Mouse (Mus musculus) c-Kit-positive CD71-negative TER-119-negative erythroid progenitor cells, embryonic 14.5 days (primary cell): ENCODE data around the gene Il2ra.

Experiments
- DNase-seq: peaks from one replicate; pipeline ENCODE4 v3.0.0-alpha.2; 2013; ENCODE audit warnings: low read depth

Gene Il2ra

GRCm38 (mm10) chr2:11653330-11653729 lies 10.7 kb downstream of the Il2ra start:
- DNase-seq: no peak

- no peak for DNase-seq
Observed at GRCm38 (mm10) chr2:11653780-11654179, 11.2 kb downstream of the Il2ra start.

GRCm38 (mm10) chr2:11654990-11655931 lies 12.7 kb downstream of the Il2ra start:
- no peak for DNase-seq

- no peak for DNase-seq
Observed at GRCm38 (mm10) chr2:11657581-11657980, 15.0 kb downstream of the Il2ra start.

DNA sequence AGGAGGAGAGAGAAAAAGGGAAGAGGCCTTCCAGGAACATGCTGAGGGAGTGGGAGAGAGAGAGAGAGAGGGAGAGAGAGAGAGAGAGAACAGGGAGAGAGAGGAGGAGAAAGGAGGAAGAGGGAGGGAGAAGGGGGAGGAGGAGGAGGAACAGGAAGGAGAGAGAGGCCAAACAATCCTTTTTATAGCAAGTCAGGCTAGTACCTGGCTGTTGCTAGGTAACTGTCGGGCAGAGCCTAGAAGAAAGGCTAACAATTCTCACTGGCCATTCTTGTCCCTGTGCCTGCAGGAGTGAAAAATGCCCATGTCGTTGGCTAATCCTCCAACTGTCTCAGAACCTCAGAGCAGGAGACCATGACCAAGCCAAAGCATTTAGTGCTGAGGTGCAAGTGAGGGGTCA lies 16.7 kb downstream of the Il2ra start:
- no peak for DNase-seq

DNA sequence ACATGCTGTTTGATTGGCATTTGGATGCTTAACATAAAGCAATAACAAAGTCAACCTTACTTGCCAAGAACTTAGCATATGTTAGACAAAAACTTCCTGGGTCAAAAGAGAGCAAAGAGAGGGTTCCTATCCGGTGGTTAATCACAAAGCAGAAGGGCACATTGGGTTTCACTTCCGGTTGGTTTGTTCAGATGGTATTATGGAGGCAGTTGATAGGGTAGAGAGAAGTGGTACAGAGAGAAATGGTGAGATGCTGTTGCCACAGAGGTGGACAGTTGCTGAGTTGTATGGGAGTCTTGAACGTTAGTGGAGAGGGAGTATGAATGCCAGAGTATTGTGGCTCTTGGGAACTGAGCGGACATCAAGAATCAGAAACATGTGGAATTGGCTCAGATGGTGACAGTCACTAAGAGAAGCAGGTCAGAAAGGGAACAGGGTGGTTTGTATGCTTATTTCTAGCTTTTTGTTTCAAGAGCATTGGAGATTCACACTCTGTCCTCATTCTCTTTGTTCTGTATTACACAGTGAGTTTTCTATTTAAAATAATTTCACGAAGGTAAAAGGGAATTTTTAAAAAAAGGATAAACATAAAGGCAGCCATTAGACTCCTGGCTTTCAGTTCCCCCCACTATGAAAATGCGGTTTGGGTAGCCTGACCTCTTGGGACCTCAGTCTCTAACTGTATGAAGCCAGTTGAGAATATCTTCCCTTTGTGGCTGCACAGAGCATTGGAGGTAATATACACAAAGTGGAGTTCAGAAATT lies 19.7 kb downstream of the Il2ra start:
- DNase-seq: no peak

GRCm38 (mm10) chr2:11662907-11663230 lies 20.3 kb downstream of the Il2ra start:
- DNase-seq: no peak

DNA sequence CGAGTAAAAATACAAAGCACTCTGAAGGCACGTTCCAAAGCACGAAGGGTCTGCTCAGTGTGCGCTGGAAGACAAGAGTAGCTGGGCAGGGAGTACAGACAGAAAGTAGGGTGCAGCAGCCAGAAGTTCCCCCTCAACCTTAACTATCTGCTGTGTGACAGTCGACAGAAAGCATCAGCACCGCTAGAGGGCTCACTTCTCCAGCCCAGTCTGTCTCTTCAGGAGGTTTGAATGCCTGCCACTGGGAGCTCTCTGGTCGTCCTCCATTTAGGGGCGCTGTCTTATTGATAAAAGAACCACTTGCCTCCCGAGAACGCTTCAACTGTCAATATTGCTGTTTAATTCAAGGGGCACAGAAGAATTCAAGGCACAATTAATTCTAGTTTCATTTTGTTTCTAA lies 21.4 kb downstream of the Il2ra start:
- DNase-seq: peak; percentile 80

DNA sequence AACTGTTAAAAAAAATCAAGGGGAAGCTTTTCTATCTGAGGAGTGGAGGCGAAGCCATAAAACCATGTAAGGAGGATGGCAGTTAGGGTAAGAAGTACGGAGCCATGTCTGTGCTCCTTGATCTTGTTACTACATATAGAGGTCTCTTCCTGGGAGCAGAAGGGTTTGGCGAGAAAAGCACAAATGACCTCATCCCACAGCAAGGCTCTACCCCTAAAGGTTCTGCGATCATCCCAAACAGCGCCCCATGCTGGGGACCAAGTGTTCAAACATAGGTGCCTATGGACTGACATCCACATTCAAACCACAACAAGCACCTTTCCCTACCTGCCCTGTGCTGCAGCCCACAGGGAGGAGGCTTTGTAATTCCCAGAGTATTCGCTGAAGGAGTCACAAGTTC lies 21.8 kb downstream of the Il2ra start:
- no peak for DNase-seq

DNA sequence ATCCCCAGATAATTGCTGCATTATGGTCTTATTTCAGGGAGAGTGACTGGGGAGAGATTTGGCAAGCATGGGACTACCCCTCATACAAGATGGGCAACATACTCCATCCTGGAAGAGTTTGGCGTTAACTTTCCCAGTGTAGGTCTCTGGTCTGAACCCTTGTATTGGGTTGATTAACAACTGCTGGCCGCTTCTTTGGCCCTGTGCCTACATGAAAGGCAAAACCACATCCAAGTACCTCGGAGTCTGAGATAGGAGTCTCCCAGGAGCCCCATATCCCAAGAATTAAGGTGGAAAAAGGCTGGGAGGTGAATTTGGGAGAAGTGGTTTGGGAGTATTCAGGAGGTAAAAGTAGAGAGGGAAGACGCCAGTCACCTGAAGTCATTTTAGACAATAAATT lies 22.2 kb downstream of the Il2ra start:
- no peak for DNase-seq

- no peak for DNase-seq
Observed at GRCm38 (mm10) chr2:11665326-11665725, 22.7 kb downstream of the Il2ra start.

DNA sequence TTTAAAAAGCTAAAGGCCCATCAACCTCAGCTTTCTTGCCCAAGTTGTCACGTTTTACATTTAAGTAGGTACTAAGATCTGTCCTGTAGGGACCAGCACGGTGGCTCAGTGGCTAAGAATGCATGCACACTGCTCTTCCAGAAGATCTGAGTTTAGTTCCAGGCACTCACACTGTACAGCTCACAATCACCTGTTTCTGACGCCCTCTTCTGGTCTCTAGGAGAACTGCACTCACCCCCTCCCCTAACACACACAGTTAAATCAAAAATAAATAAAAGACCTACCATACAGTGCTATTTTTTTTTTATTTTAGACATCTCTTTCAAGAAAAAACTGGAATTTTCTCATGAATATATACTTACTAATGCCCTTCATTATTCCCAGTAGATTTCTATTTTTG lies 29.5 kb downstream of the Il2ra start:
- DNase-seq: no peak

DNA sequence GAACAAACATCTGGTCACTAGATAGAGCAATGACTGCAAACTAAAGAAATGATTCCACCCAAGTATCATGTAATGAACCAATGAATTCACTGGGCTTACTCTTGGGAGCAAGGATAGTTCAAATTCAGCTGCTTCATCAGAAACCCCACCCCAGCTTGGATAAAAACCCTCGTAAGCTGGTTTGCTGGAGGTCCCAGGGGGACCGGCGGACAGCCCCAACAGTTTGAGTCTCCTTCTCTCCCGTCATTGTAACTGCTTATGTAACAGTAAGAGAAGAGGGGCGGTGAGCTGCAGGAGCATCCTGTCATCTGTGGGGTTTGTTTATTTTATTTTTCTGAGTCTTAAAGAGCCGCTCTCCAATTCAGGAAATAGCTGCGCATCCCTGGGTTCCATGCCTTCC lies 37.0 kb downstream of the Il2ra start:
- DNase-seq: no peak

DNA sequence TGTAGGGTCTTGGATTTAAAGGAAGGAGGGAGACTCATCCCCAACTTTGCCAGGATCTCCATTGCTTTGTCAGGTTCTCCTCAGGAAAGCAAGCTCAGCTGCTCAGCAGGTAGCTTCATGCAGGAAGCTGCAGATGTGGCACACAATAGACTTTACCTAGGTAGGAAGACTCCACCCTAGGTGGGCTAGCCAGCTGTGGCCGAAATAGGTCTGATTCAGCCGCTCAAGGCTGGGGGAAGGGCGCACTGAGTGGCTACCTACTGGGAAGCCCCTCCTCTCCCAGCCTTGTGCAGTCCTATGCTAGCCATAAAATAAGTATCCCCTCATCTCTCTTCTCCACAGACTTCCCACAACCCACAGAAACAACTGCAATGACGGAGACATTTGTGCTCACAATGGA lies 40.1 kb downstream of the Il2ra start:
- no peak for DNase-seq

- DNase-seq: no peak
Observed at GRCm38 (mm10) chr2:11686512-11686911, 43.9 kb downstream of the Il2ra start.

DNA sequence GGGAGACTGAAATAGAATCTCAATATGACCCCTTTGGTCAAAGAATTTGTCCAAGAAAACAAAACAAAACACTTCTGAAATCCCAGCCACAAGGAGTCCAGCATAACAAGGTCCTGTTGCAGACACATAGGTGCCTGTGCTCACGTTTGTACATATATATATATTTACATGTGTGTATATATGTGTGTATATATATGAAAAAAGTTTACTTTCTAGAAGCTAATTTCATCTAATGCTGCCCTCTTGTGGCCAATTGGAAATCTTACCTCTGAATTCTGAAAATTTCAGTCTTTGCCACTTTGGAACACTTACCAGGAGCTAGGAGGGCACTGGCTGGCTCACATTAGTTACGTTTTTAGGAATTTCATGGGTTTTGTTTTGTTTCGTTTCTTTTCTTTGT lies 44.8 kb downstream of the Il2ra start:
- DNase-seq: no peak

DNA sequence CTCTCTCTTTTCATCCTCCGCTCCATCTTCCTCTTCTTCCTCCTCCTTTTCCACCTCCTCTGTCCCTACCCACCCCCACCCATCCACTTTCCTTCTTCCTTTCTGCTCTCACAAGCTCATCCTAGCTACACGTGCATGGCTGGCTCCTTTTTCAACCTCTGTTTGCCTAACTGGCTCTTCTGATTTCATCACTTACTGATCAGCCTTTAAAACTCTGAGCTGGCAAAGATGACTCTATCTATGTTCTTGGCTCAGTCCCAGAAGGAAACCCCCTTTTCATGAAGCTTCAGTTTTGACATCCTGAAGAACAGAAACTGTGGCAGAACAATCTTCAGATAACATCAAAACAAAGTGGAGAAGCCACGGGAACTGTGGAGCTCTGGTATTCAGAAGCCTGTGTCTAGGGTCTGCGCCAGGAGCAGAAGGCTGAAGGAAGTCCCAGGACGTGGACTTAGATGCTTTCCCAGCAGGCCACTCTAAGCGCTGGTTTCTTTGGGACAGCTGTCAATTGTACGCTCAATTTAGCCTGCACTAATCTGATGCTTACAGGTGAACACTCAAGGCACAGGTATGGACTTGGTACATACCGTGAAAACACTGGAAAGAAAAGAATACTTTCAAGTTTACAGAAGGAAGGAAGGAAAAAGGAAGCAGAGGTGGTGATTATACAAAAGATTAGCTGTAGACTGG lies 47.7 kb downstream of the Il2ra start:
- DNase-seq: no peak

- DNase-seq: no peak
Observed at GRCm38 (mm10) chr2:11693352-11693751, 50.7 kb downstream of the Il2ra start.

GRCm38 (mm10) chr2:11694104-11694503 lies 51.5 kb downstream of the Il2ra start:
- DNase-seq: no peak

- DNase-seq: no peak
Observed at GRCm38 (mm10) chr2:11695867-11696266, 53.3 kb downstream of the Il2ra start.

DNA sequence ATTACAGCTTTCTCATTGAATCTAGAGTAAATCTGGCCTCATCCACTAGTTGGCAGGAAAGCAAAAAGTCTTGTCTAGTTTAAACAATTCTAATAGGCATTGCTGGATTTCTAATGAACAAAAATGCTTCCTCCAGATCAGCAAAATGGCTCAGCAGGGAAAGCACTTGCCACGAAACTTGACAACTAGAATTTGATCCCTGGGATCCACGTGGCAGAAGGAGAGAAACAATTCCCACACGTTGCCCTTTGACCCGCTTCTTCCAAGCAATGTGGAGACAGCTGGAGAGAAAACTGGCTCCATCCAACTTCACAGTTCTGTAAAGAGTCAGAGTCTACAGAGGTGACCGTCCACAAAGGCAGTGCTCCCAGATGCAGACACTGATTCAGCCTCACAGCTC lies 56.4 kb downstream of the Il2ra start:
- no peak for DNase-seq

DNA sequence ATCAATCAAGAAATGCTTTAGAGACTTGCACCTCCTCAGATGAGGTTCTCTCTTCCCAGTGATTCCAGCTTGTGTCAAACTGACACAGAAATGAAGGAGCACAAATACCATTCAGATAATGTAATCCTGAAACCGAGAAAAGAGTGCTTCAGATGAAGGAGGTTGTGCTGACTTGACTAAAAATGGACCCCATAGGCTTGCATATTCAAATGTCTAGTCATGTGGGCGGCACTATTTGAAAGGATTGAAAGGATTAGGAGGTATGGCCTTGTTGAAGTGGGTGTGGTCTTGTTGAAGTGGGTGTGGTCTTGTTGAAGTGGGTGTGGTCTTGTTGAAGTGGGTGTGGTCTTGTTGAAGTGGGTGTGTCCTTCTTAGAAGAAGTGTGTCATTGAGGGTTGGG lies 57.3 kb downstream of the Il2ra start:
- DNase-seq: no peak
